Mouse (Mus musculus) MEL-GATA-1-ER (cell line): ENCODE measurements around the gene Hoxb5.

Source experiments
- DNase-seq: peaks from one replicate; pipeline ENCODE4 v3.0.0-alpha.2; 2012; ENCODE audit warnings: low read depth; ENCODE audit errors: extremely low read depth

Hoxb5 gene

DNA sequence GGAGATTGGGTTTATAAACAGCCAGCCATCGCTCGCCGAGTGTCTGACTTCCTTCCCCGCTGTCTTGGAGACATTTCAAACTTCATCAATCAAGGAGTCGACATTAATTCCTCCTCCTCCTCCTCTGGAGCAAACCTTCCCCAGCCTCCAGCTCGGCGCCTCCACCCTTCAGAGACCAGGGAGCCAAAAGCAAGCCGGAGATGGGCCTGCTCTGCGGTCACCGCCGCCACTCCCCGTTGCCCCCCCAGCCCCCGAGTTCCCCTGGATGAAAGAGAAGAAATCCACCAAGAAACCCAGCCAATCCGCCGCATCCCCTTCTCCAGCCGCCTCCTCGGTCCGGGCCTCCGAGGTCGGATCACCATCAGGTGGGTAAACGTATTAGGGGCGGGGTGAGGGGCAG, 48.7 kb downstream of the Hoxb5 start:
- no peak for DNase-seq

DNA sequence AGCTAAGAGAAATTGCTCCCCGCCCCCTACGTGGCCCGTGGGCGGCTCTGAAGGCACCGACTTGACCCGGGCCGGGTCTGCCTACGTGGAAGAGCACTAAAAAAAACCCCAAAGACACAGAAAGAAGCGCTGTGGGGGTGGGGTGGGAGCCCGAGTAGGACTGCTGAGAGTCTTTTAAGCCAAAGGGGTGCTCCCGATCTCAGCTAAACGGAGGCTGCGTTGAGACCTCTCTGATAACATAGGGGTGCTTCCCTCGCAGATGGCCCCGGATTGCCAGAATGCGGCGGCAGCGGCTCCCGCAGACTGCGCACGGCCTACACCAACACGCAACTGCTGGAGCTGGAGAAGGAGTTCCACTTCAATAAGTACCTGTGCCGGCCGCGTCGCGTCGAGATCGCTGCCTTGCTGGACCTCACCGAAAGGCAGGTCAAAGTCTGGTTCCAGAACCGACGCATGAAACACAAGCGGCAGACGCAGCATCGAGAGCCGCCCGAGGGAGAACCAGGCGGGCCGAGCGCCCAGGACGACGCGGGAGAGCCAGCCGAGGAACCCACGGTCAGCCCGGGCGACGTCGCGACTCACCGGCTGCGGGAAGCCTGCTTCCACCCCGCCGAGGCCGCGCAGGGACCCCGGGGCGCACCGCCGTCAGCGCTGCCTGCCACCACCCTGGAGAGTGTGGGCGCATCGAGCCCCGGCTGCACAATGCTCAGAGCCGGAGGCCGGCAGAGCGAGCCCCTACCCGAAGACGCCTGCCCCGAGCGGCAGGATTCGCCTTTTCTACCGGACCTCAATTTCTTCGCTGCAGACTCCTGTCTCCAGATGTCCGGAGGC, 49.8 kb downstream of the Hoxb5 start:
- DNase-seq: no peak

DNA sequence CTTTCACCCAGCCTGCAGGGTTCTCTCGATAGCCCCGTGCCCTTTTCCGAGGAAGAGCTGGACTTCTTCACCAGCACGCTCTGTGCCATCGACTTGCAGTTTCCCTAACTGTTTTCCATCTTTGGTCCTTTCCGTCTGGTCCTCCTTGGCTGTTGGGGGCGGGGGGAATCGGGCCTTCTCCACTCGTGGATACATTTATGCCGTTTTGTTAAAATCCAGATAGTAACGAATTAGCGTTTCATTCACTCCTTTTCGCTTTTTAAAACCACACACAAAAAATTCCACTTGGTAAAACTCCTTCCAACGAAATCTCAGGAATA, 50.3 kb downstream of the Hoxb5 start:
- DNase-seq: no peak

DNA sequence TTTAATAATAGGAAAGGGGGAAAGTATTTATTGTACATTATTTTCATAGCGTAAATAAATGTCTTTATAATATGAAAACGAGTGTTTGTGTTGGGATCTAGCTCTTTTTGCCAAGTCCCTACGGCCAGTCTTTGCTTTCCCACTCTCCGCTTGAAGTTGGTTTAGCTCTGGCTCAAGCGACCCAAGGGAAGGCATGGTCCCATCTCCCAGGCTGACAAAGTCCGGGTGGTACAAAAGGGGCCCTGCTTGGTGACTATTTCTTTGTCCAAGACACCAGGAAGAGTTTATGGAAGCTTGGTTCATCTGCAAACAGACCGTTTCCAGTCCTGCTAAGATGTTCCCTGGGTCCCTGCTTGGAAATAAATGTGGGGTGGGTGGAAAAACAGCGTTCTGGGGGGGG, 50.8 kb downstream of the Hoxb5 start:
- DNase-seq: no peak

DNA sequence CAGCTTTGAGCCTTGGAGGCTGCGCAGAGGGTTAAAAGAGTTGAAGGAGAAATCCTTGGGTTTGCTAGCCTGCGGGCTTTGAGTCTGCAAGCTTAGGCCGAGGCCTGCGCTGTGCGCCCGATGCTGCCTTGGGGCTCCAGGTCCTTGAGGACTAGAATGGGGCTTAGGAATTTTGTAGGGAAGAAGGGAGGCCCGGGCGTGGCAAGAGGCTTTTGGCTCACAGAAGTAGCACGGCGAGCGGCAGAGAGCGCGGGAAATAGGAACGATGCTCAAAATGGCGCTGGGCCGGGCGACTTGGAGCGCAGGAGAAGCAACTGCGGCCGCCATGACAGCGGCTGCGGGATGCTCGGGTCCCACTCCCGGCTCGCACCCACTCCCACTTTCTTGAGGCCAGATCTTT, 51.2 kb downstream of the Hoxb5 start:
- DNase-seq: no peak

DNA sequence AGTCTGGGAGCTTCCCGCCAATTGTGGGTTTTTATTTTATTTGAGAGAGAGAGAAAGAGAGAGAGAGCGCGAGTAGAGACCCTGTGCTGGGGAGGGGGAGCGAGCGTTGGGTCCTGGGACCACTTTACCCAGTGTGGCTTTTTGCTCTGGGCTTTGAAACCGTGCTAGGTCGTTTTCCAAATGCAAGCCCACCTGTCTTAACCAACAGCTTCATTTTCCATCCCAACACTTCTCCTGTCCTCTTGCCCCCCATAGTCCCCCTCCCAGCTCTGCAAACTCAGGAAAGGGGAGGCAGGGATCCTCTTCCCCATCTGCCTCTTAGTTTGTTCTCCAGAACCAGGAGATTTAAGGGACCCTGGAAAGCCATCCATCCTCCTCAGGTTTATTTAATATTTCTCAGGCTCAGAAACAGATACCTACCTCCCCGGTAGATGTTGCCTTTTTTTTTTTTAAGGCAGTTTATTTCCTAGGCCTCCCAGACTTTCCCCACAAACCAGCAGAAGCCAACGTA, 51.7 kb downstream of the Hoxb5 start:
- DNase-seq: no peak
